Mouse (Mus musculus) limb, embryonic 14.5 days (tissue): ENCODE data around the gene Zfp605. TPM values are rescaled to one million over a fixed set of nuclear protein-coding genes. Genes with fewer than 3 reads are reported as not detected.

Experiments
- ATAC-seq: fragments of 200-750 bp; cut with Nextera tagmentation; 2 replicates; pipeline ENCODE4 v1.8.0; 2017; ENCODE audit warnings: low read depth, moderate number of reproducible peaks, moderate TSS enrichment; ENCODE audit not compliant: low FRiP score
- DNase-seq: peaks from one replicate; pipeline ENCODE4 v3.0.0-alpha.2; 2015; ENCODE audit warnings: low spot score
- H3K27ac ChIP-seq: fragments of 300-500 bp; sonication (generic); replicated peaks from 2 replicates; pipeline ENCODE4 v1.5.1; 2014; ENCODE audit warnings: low read depth, mild to moderate bottlenecking, low read length, moderate library complexity, mixed read lengths
- H3K27me3 ChIP-seq: fragments of 300-500 bp; sonication (generic); 2 replicates; pipeline ENCODE4 v1.6.1; 2014; ENCODE audit warnings: low read length, mixed read lengths; ENCODE audit not compliant: control insufficient read depth, insufficient read depth
- H3K36me3 ChIP-seq: fragments of 300-500 bp; sonication (generic); 2 replicates; pipeline ENCODE4 v1.6.1; 2014; ENCODE audit warnings: mild to moderate bottlenecking, low read length, moderate library complexity, mixed read lengths; ENCODE audit not compliant: control insufficient read depth, insufficient read depth
- H3K4me1 ChIP-seq: fragments of 300-500 bp; sonication (generic); 2 replicates; pipeline ENCODE4 v1.6.1; 2014; ENCODE audit warnings: antibody characterized with exemption, low read length, mixed read lengths; ENCODE audit not compliant: control insufficient read depth, insufficient read depth
- H3K4me2 ChIP-seq: fragments of 300-500 bp; sonication (generic); replicated peaks from 2 replicates; pipeline ENCODE4 v1.6.1; 2014; ENCODE audit warnings: low read depth, mild to moderate bottlenecking, low read length, moderate library complexity; ENCODE audit not compliant: severe bottlenecking
- H3K4me3 ChIP-seq: fragments of 300-500 bp; sonication (generic); replicated peaks from 2 replicates; pipeline ENCODE4 v1.5.1; 2014; ENCODE audit warnings: low read length
- H3K9ac ChIP-seq: fragments of 300-500 bp; sonication (generic); 2 replicates; pipeline ENCODE4 v1.6.1; 2014; ENCODE audit warnings: mild to moderate bottlenecking, low read depth, low read length, moderate library complexity; ENCODE audit not compliant: severe bottlenecking
- H3K9me3 ChIP-seq: fragments of 300-500 bp; sonication (generic); 2 replicates; pipeline ENCODE4 v1.6.1; 2016; ENCODE audit warnings: low read length; ENCODE audit not compliant: control insufficient read depth
- POLR2A ChIP-seq: fragments of 200-500 bp; IDR thresholded peaks from 2 replicates; pipeline ENCODE4 v1.8.0; 2012; ENCODE audit warnings: inconsistent platforms, mild to moderate bottlenecking, moderate library complexity, borderline replicate concordance; ENCODE audit not compliant: insufficient read depth, insufficient read length; ENCODE audit errors: extremely low read depth
- WGBS: fragments of 180-500 bp; shearing (Covaris S2); extraction: QIAGEN DNeasy Blood & Tissue Kit; methylation state at CpG from one replicate; pipeline ENCODE4 v1.1.7; 2014; 5-methylcytosine and 5-hydroxymethylcytosine counted together
- polyA plus RNA-seq, 2 experiments: library from polyadenylated mRNA; depleted of rRNA in 1 of 2; stranded (reverse) in 1 of 2; unstranded in 1 of 2; fragments of >200 nt; fragmentation: Nextera tagmentation in 1 of 2; extraction: Ambion mirVana in 1 of 2; gene quantifications; 2 replicates each; pipeline versions ENCODE4 v1.2.1 to v1.2.3; 2012 to 2014

Gene Zfp605
- polyA plus RNA-seq, 2 experiments = 3.0 to 3.4 TPM

- Histone ChIP-seq H3K4me3 (peak within 1 kb of the TSS; percentile 80), H3K27ac (peak within 1 kb of the TSS; percentile 16), H3K4me2 (peak within 1 kb of the TSS; percentile 81), H3K27me3 (no peaks in the 10 kb centered on the region), H3K4me1 (0 out of 2 replicates have a peak, but pooled peaks cover 2% of the 10 kb centered on the region), H3K36me3 (peaks cover 20% of the 10 kb centered on the region), H3K9ac (peak within 1 kb of the TSS; percentile 67), H3K9me3 (peaks cover 15% of the 10 kb centered on the region)
- no peak for TF ChIP-seq POLR2A
- peak; percentile 97 for DNase-seq
- peak; percentile 99 for ATAC-seq
- 3% methylated on average over 46 of the region's 46 CpGs for WGBS
These were observed 25.6 kb downstream of the Zfp605 start, which contains the start of gene Chfr for GRCm38 (mm10) chr5:110135293-110136086. TSS of gene Chfr (plus strand) at chr5:110135842.

GRCm38 (mm10) chr5:110136087-110136464, 26.2 kb downstream of the Zfp605 start:
- DNase-seq = no peak

GRCm38 (mm10) chr5:110137816-110138215, 27.9 kb downstream of the Zfp605 start:
- Histone ChIP-seq H3K9me3 (peaks cover 10% of the 10 kb centered on the region), H3K27ac (no peak overlapping the region), H3K4me3 (no peak overlapping the region), H3K4me1 (0 out of 2 replicates have a peak, but pooled peaks cover 2% of the 10 kb centered on the region), H3K4me2 (no peak overlapping the region), H3K9ac (no peak overlapping the region), H3K27me3 (no peaks in the 10 kb centered on the region), H3K36me3 (peaks cover 25% of the 10 kb centered on the region)
- TF ChIP-seq POLR2A = no peak
- WGBS = 97% methylated on average over 3 of the region's 3 CpGs
- DNase-seq = no peak
- no peak for ATAC-seq

More at GRCm38 (mm10) chr5:110136087-110136464, 26.2 kb downstream of the Zfp605 start:
- Histone ChIP-seq H3K27me3 (no peaks in the 10 kb centered on the region), H3K9ac (peak overlapping the region; percentile 67), H3K36me3 (peaks cover 17% of the 10 kb centered on the region), H3K9me3 (peaks cover 10% of the 10 kb centered on the region), H3K4me2 (peak overlapping the region; percentile 81), H3K27ac (no peak overlapping the region; the same call in 1 of the 2 replicates), H3K4me3 (peak overlapping the region; percentile 80), H3K4me1 (0 out of 2 replicates have a peak, but pooled peaks cover 2% of the 10 kb centered on the region)
- 4% methylated on average over 18 of the region's 18 CpGs for WGBS
- no peak; the same call in 1 of the 2 replicates for ATAC-seq
- TF ChIP-seq POLR2A = no peak

- no peak for TF ChIP-seq POLR2A
- peaks cover 5% of the 10 kb centered on the region; the same call in 1 of the 2 replicates for H3K9me3 ChIP-seq
- no peak for DNase-seq
- no peak overlapping the region for H3K9ac ChIP-seq
- WGBS = 93% methylated on average over 3 of the region's 3 CpGs
- peaks cover 38% of the 10 kb centered on the region for H3K36me3 ChIP-seq
- ATAC-seq = no peak
- no peak overlapping the region for H3K4me3 ChIP-seq
- H3K27me3 ChIP-seq = no peaks in the 10 kb centered on the region
- 0 out of 2 replicates have a peak, but pooled peaks cover 2% of the 10 kb centered on the region for H3K4me1 ChIP-seq
- no peak overlapping the region for H3K4me2 ChIP-seq
- no peak overlapping the region for H3K27ac ChIP-seq
These were observed 29.4 kb downstream of the Zfp605 start for GRCm38 (mm10) chr5:110139325-110139724.

GRCm38 (mm10) chr5:110140424-110140823, 30.5 kb downstream of the Zfp605 start:
- 94% methylated on average over 7 of the region's 7 CpGs for WGBS
- 0 out of 2 replicates have a peak, but pooled peaks cover 2% of the 10 kb centered on the region for H3K4me1 ChIP-seq

More at GRCm38 (mm10) chr5:110140424-110140823, 30.5 kb downstream of the Zfp605 start:
- Histone ChIP-seq H3K4me3 (no peak overlapping the region), H3K4me2 (no peak overlapping the region), H3K9me3 (no peaks in the 10 kb centered on the region), H3K9ac (no peak overlapping the region), H3K36me3 (peaks cover 49% of the 10 kb centered on the region), H3K27ac (no peak overlapping the region), H3K27me3 (no peaks in the 10 kb centered on the region)
- no peak for TF ChIP-seq POLR2A
- DNase-seq (no peak), ATAC-seq (no peak)
